Mouse (Mus musculus): ENCODE data around the gene Mroh2a. TPM values are rescaled to one million over a fixed set of nuclear protein-coding genes. Genes with fewer than 3 reads are reported as not detected.
"Not testable (repeated sequence)": the region's sequence is repeated elsewhere in the genome, so short reads cannot be mapped to it uniquely, and the experiment has no call there.

Mroh2a gene
- total RNA-seq, 2 experiments from 2014 or later = 0.17 TPM; not detected in 1

- no peak for ATAC-seq (replicated peaks; ENCODE audit: low FRiP score, poor library complexity, severe bottlenecking)
These were observed 9.2 kb upstream of the Mroh2a start for GRCm38 (mm10) chr1:88217576-88217975.

GRCm38 (mm10) chr1:88218051-88218450 lies 8.7 kb upstream of the Mroh2a start:
- no peak for ATAC-seq (replicated peaks; ENCODE audit: low FRiP score, poor library complexity, severe bottlenecking)

- no peak for ATAC-seq (replicated peaks; ENCODE audit: low FRiP score, poor library complexity, severe bottlenecking)
These were observed 8.2 kb upstream of the Mroh2a start for GRCm38 (mm10) chr1:88218591-88218990.

- ATAC-seq (replicated peaks; ENCODE audit: low FRiP score, poor library complexity, severe bottlenecking) = no peak
These were observed 7.7 kb upstream of the Mroh2a start for GRCm38 (mm10) chr1:88219054-88219453.

GRCm38 (mm10) chr1:88220336-88220735 lies 6.5 kb upstream of the Mroh2a start:
- ATAC-seq (replicated peaks; ENCODE audit: low FRiP score, poor library complexity, severe bottlenecking) = no peak

GRCm38 (mm10) chr1:88222216-88222615 lies 4.6 kb upstream of the Mroh2a start:
- no peak for ATAC-seq (replicated peaks; ENCODE audit: low FRiP score, poor library complexity, severe bottlenecking)

GRCm38 (mm10) chr1:88223011-88223515 lies 3.7 kb upstream of the Mroh2a start:
- not testable (repeated sequence) for ATAC-seq (replicated peaks; ENCODE audit: low FRiP score, poor library complexity, severe bottlenecking)

GRCm38 (mm10) chr1:88223591-88223990 lies 3.2 kb upstream of the Mroh2a start:
- ATAC-seq (replicated peaks; ENCODE audit: low FRiP score, poor library complexity, severe bottlenecking) = no peak

- no peak for ATAC-seq (replicated peaks; ENCODE audit: low FRiP score, poor library complexity, severe bottlenecking)
These were observed 2.6 kb upstream of the Mroh2a start for GRCm38 (mm10) chr1:88224029-88224776.

- ATAC-seq (replicated peaks; ENCODE audit: low FRiP score, poor library complexity, severe bottlenecking) = not testable (repeated sequence)
These were observed 1.5 kb upstream of the Mroh2a start for GRCm38 (mm10) chr1:88225301-88225700.

- ATAC-seq (replicated peaks; ENCODE audit: low FRiP score, poor library complexity, severe bottlenecking) = no peak
These were observed 1.0 kb upstream of the Mroh2a start for GRCm38 (mm10) chr1:88225741-88226140.

GRCm38 (mm10) chr1:88227482-88227881 lies 696 bp downstream of the Mroh2a start:
- peak; percentile 23; the same call in 1 of the 2 replicates for ATAC-seq (replicated peaks; ENCODE audit: low FRiP score, poor library complexity, severe bottlenecking)

- ATAC-seq (replicated peaks; ENCODE audit: low FRiP score, poor library complexity, severe bottlenecking) = no peak
These were observed 1.3 kb downstream of the Mroh2a start for GRCm38 (mm10) chr1:88228121-88228520.

- ATAC-seq (replicated peaks; ENCODE audit: low FRiP score, poor library complexity, severe bottlenecking) = no peak
These were observed 2.8 kb downstream of the Mroh2a start for GRCm38 (mm10) chr1:88229566-88229965.

GRCm38 (mm10) chr1:88229986-88230385 lies 3.2 kb downstream of the Mroh2a start:
- no peak for ATAC-seq (replicated peaks; ENCODE audit: low FRiP score, poor library complexity, severe bottlenecking)

GRCm38 (mm10) chr1:88230421-88230820 lies 3.6 kb downstream of the Mroh2a start:
- no peak for ATAC-seq (replicated peaks; ENCODE audit: low FRiP score, poor library complexity, severe bottlenecking)

- no peak for ATAC-seq (replicated peaks; ENCODE audit: low FRiP score, poor library complexity, severe bottlenecking)
These were observed 4.4 kb downstream of the Mroh2a start for GRCm38 (mm10) chr1:88230981-88231802.

GRCm38 (mm10) chr1:88231803-88232499 lies 5.2 kb downstream of the Mroh2a start:
- no peak for ATAC-seq (replicated peaks; ENCODE audit: low FRiP score, poor library complexity, severe bottlenecking)

- no peak for ATAC-seq (replicated peaks; ENCODE audit: low FRiP score, poor library complexity, severe bottlenecking)
These were observed 6.0 kb downstream of the Mroh2a start for GRCm38 (mm10) chr1:88232664-88233380.
